Mouse (Mus musculus): ENCODE data around the gene Tigit. TPM values are rescaled to one million over a fixed set of nuclear protein-coding genes. Genes with fewer than 3 reads are reported as not detected.

The Tigit gene
- polyA plus RNA-seq, 1 experiment: 5.2 TPM

DNA sequence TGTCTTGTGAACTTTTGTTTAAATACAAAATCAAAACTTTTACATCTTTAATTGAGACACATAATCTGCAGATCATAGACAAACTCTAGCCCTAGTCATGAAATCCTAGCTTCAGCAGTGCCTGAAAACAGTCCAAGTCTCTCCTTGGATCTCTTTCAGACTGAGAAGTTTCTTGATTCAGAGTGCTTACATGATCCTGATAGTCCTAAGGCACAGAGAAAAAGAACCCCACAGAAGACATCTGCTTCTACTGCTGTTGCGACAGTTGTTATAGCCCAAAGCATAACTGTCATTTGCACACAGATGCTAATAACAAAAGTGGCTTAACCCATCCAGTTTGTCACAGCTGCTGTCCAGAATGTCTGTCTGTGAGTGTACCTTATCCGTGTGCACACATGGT is 38.7 kb downstream of the Tigit start:
- WGBS: 75% methylated on average over 2 of the region's 2 CpGs
- no peak for DNase-seq (ENCODE audit: low read depth, low spot score)

GRCm38 (mm10) chr16:43624876-43625275 is 39.1 kb downstream of the Tigit start:
- no peak for DNase-seq (ENCODE audit: low read depth, low spot score)
- 41% methylated on average over 4 of the region's 4 CpGs for WGBS

- no peak for DNase-seq (ENCODE audit: low read depth, low spot score)
- WGBS: 89% methylated on average over 5 of the region's 5 CpGs
Observed at GRCm38 (mm10) chr16:43623315-43624000, 40.5 kb downstream of the Tigit start.

DNA sequence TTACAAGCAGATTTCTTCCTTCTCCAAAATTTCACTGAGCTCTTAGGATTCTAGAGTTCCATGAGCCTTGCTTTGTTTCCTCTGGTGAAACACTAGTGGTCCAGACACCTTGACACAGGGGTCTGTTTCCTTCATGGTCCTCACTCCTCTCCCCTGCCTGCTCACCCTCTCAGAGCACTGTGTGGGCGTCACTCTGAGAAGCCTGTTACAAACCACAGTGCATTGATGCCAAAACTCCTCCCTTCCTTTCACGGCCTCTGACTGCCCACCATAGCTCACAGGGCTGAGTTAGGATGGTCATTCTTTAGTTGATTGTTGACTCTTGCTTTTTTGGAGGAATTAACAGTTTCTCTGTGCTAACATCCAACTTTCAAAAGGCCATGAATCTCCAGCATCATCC is 43.6 kb downstream of the Tigit start:
- DNase-seq (ENCODE audit: low read depth, low spot score): no peak
- WGBS: 56% methylated on average over 2 of the region's 2 CpGs

- 59% methylated on average over 6 of the region's 6 CpGs for WGBS
- no peak for DNase-seq (ENCODE audit: low read depth, low spot score)
Observed at GRCm38 (mm10) chr16:43619277-43619676, 44.7 kb downstream of the Tigit start.

DNA sequence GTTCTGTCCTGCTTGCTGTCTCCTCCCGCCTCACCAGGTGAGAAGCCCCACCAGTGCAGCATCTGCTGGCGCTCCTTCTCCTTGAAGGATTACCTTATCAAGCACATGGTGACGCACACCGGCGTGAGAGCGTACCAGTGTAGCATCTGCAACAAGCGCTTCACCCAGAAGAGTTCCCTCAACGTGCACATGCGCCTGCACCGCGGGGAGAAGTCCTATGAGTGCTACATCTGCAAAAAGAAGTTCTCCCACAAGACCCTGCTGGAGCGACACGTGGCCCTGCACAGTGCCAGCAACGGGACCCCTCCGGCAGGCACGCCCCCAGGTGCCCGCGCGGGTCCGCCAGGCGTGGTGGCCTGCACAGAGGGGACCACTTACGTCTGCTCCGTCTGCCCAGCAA is 45.7 kb downstream of the Tigit start:
- DNase-seq (ENCODE audit: low read depth, low spot score): no peak
- WGBS: 94% methylated on average over 23 of the region's 23 CpGs

GRCm38 (mm10) chr16:43617346-43617745 is 46.6 kb downstream of the Tigit start:
- no peak for DNase-seq (ENCODE audit: low read depth, low spot score)
- 93% methylated on average over 6 of the region's 6 CpGs for WGBS

- WGBS: 74% methylated on average over 4 of the region's 4 CpGs
- DNase-seq (ENCODE audit: low read depth, low spot score): no peak
Observed at GRCm38 (mm10) chr16:43616348-43616747, 47.6 kb downstream of the Tigit start.

- WGBS: 93% methylated on average over 10 of the region's 10 CpGs
- DNase-seq (ENCODE audit: low read depth, low spot score): no peak
Observed at GRCm38 (mm10) chr16:43610375-43610774, 53.6 kb downstream of the Tigit start.

- no peak for DNase-seq (ENCODE audit: low read depth, low spot score)
Observed at GRCm38 (mm10) chr16:43608066-43608465, 55.9 kb downstream of the Tigit start.

DNA sequence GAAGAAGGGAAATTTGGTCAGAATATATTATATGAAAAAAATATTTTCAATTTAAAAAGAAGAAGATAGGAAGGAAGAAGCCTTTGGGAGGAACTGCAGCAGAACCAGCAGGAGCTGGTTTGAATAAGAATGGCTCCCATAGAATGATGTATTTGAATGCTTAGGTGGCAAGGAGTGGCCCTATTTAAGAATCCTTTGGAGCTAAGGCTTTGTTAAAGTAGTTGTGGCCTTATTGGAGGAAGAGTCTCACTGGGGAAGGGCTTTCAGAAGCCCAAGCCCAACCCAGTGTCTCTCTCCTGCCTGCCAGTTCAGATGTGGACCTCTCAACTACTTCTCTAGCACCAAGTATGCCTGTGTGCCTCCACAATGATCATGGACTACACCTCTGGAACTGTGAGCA is 56.9 kb downstream of the Tigit start:
- no peak for DNase-seq (ENCODE audit: low read depth, low spot score)

DNA sequence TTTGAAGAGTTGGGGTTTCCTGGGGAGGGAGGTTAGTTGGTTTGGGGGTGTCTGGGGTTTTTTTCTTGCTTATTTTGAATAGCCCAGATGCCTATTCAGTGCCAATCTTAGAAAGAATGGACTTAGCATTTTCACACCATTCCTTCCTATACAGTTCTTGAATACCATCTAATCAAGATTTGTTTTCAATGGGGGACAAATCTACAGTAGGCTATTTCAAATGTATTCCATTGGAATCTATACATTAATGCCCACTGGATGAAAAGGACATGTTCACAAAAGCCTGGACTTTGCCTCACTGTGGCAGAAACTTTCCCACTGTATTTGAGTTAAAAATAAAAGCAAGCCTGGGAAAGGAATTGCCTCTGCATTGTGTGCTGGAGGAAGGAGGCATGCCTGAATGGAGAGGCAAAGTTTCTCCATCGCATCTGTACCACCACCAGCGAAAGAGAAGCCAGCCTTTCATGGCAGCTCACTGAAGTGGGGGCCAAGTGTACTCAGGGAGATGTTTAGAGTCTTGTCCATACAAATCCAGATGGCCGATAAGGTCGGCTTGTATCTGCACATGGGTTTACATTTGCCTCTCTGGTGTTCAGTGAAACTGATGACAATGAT is 59.4 kb downstream of the Tigit start:
- WGBS: 71% methylated on average over 4 of the region's 4 CpGs
- DNase-seq (ENCODE audit: low read depth, low spot score): no peak

GRCm38 (mm10) chr16:43603591-43604141 is 60.3 kb downstream of the Tigit start:
- 54% methylated on average over 9 of the region's 9 CpGs for WGBS

GRCm38 (mm10) chr16:43602573-43602972 is 61.4 kb downstream of the Tigit start:
- 66% methylated on average over 4 of the region's 4 CpGs for WGBS
- DNase-seq (ENCODE audit: low read depth, low spot score): no peak

More at GRCm38 (mm10) chr16:43603591-43604141, 60.3 kb downstream of the Tigit start:
- no peak for DNase-seq (ENCODE audit: low read depth, low spot score)

DNA sequence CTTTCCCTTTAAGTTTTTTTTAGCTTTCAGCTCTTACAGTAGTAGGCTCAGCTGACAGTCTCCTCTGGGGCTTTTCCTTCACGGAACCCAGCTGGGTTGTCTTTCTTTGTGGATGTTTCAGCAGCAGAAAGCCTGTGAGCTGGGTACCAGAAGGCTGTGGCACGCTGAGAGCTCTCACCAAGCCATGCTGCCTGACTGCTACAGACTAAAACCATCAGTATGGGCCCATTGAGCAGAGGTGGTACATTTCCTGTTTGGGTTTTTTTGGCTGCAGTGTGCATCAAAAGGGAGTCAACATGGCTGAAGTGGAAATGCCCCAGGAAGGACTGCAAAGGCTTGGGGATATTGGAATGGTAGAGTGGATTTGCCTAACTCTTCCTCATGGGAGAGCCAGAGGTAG is 64.2 kb downstream of the Tigit start:
- WGBS: 84% methylated on average over 2 of the region's 2 CpGs
- DNase-seq (ENCODE audit: low read depth, low spot score): no peak

Other genes with a start within 250 kb of the Tigit start
- 0.05 and 0.10 TPM in 2 replicates for gene Drd3, start 89.9 kb upstream of the Tigit start, polyA plus RNA-seq (2012; rRNA removed)
- 1.1 TPM in 2 replicates for gene Ccdc191, start 225.7 kb upstream of the Tigit start, polyA plus RNA-seq (2012; rRNA removed)

Data from large intestine, adult 2 months (tissue).